Mouse (Mus musculus): ENCODE data around the gene Nemp2. TPM values are rescaled to one million over a fixed set of nuclear protein-coding genes. Genes with fewer than 3 reads are reported as not detected.
"Not testable (repeated sequence)": the region's sequence is repeated elsewhere in the genome, so short reads cannot be mapped to it uniquely, and the experiment has no call there.

The Nemp2 gene
- polyA plus RNA-seq, 1 experiment from 2014 or later, result 8.5 TPM

- no peaks in the 10 kb centered on the region for H3K9me3 ChIP-seq
- 93% methylated on average over 7 of the region's 7 CpGs for WGBS
- H3K36me3 ChIP-seq, result peaks cover 10% of the 10 kb centered on the region
- no peak overlapping the region for H3K27ac ChIP-seq (replicated peaks)
- no peak for ATAC-seq (replicated peaks)
- no peak overlapping the region for H3K4me3 ChIP-seq
- no peaks in the 10 kb centered on the region for H3K4me1 ChIP-seq
- H3K27me3 ChIP-seq, result no peaks in the 10 kb centered on the region
- no peak overlapping the region for H3K9ac ChIP-seq (replicated peaks)
- no peak overlapping the region for H3K4me2 ChIP-seq (replicated peaks)
These were observed 27.7 kb downstream of the Nemp2 start for GRCm38 (mm10) chr1:52658160-52658559.

- WGBS, result 89% methylated on average over 2 of the region's 2 CpGs
- Histone ChIP-seq H3K27me3 (no peaks in the 10 kb centered on the region), H3K4me1 (no peaks in the 10 kb centered on the region), H3K9me3 (no peaks in the 10 kb centered on the region), H3K27ac (replicated peaks) (no peak overlapping the region), H3K4me3 (no peak overlapping the region), H3K4me2 (replicated peaks) (no peak overlapping the region), H3K9ac (replicated peaks) (no peak overlapping the region), H3K36me3 (peaks cover 10% of the 10 kb centered on the region)
- no peak for ATAC-seq (replicated peaks)
These were observed 29.8 kb downstream of the Nemp2 start for GRCm38 (mm10) chr1:52660278-52660677.

- no peaks in the 10 kb centered on the region for H3K9me3 ChIP-seq
- WGBS, result 84% methylated on average over 12 of the region's 12 CpGs
- no peak overlapping the region for H3K9ac ChIP-seq (replicated peaks)
- no peak overlapping the region for H3K4me2 ChIP-seq (replicated peaks)
- no peak overlapping the region for H3K27ac ChIP-seq (replicated peaks)
- no peak overlapping the region for H3K4me3 ChIP-seq
- H3K27me3 ChIP-seq, result no peaks in the 10 kb centered on the region
- peaks cover 10% of the 10 kb centered on the region for H3K36me3 ChIP-seq
- ATAC-seq (replicated peaks), result no peak
- H3K4me1 ChIP-seq, result no peaks in the 10 kb centered on the region
These were observed 30.3 kb downstream of the Nemp2 start for GRCm38 (mm10) chr1:52660765-52661164.

GRCm38 (mm10) chr1:52663228-52663627 lies 32.7 kb downstream of the Nemp2 start:
- H3K9me3 ChIP-seq, result no peaks in the 10 kb centered on the region
- H3K4me3 ChIP-seq, result no peak overlapping the region
- no peaks in the 10 kb centered on the region for H3K27me3 ChIP-seq
- H3K9ac ChIP-seq (replicated peaks), result no peak overlapping the region
- H3K27ac ChIP-seq (replicated peaks), result 0 out of 2 replicates have a peak overlapping the region, but pooled peaks have one; percentile 37
- H3K36me3 ChIP-seq, result peaks cover 10% of the 10 kb centered on the region
- ATAC-seq (replicated peaks), result peak; percentile 66
- H3K4me2 ChIP-seq (replicated peaks), result no peak overlapping the region
- WGBS, result 80% methylated on average over 7 of the region's 7 CpGs
- no peaks in the 10 kb centered on the region for H3K4me1 ChIP-seq

- WGBS, result 21% methylated on average over 7 of the region's 7 CpGs
- Histone ChIP-seq H3K9me3 (no peaks in the 10 kb centered on the region), H3K4me3 (no peak overlapping the region), H3K4me1 (no peaks in the 10 kb centered on the region), H3K36me3 (no peaks in the 10 kb centered on the region), H3K27ac (replicated peaks) (no peak overlapping the region), H3K9ac (replicated peaks) (no peak overlapping the region), H3K27me3 (no peaks in the 10 kb centered on the region), H3K4me2 (replicated peaks) (no peak overlapping the region)
- peak; percentile 23; the same call in 1 of the 2 replicates for ATAC-seq (replicated peaks)
These were observed 38.3 kb downstream of the Nemp2 start for GRCm38 (mm10) chr1:52668743-52669323.

GRCm38 (mm10) chr1:52669931-52670330 lies 39.4 kb downstream of the Nemp2 start:
- no peak overlapping the region for H3K27ac ChIP-seq (replicated peaks)
- H3K27me3 ChIP-seq, result no peaks in the 10 kb centered on the region
- H3K36me3 ChIP-seq, result no peaks in the 10 kb centered on the region
- 72% methylated on average over 1 of the region's 1 CpGs for WGBS
- peak; percentile 53; the same call in 1 of the 2 replicates for ATAC-seq (replicated peaks)
- H3K9ac ChIP-seq (replicated peaks), result no peak overlapping the region
- no peaks in the 10 kb centered on the region for H3K9me3 ChIP-seq
- H3K4me1 ChIP-seq, result no peaks in the 10 kb centered on the region
- H3K4me2 ChIP-seq (replicated peaks), result no peak overlapping the region
- H3K4me3 ChIP-seq, result no peak overlapping the region

- H3K4me1 ChIP-seq, result 0 out of 2 replicates have a peak, but pooled peaks cover 6% of the 10 kb centered on the region
- no peak overlapping the region for H3K27ac ChIP-seq (replicated peaks)
- no peak overlapping the region for H3K4me2 ChIP-seq (replicated peaks)
- no peaks in the 10 kb centered on the region for H3K9me3 ChIP-seq
- ATAC-seq (replicated peaks), result no peak
- no peaks in the 10 kb centered on the region for H3K27me3 ChIP-seq
- H3K9ac ChIP-seq (replicated peaks), result no peak overlapping the region
- no peaks in the 10 kb centered on the region for H3K36me3 ChIP-seq
- H3K4me3 ChIP-seq, result no peak overlapping the region
- WGBS, result 70% methylated on average over 7 of the region's 7 CpGs
These were observed 45.4 kb downstream of the Nemp2 start for GRCm38 (mm10) chr1:52675561-52676551.

- no peak for ATAC-seq (replicated peaks)
- WGBS, result 48% methylated on average over 3 of the region's 3 CpGs
- no peaks in the 10 kb centered on the region for H3K9me3 ChIP-seq
These were observed 46.1 kb downstream of the Nemp2 start for GRCm38 (mm10) chr1:52676621-52677020.

GRCm38 (mm10) chr1:52683550-52683949 lies 53.0 kb downstream of the Nemp2 start:
- Histone ChIP-seq H3K9me3 (no peaks in the 10 kb centered on the region), H3K9ac (replicated peaks) (no peak overlapping the region), H3K4me1 (no peaks in the 10 kb centered on the region), H3K4me3 (no peak overlapping the region), H3K4me2 (replicated peaks) (no peak overlapping the region), H3K27me3 (no peaks in the 10 kb centered on the region), H3K36me3 (no peaks in the 10 kb centered on the region), H3K27ac (replicated peaks) (no peak overlapping the region)
- ATAC-seq (replicated peaks), result no peak
- 62% methylated on average over 4 of the region's 4 CpGs for whole genome bisulfite sequencing

More at GRCm38 (mm10) chr1:52676621-52677020, 46.1 kb downstream of the Nemp2 start:
- no peaks in the 10 kb centered on the region for H3K27me3 ChIP-seq
- H3K27ac ChIP-seq (replicated peaks), result no peak overlapping the region
- no peak overlapping the region for H3K4me3 ChIP-seq
- no peak overlapping the region for H3K4me2 ChIP-seq (replicated peaks)
- H3K36me3 ChIP-seq, result no peaks in the 10 kb centered on the region
- no peak overlapping the region for H3K9ac ChIP-seq (replicated peaks)
- H3K4me1 ChIP-seq, result 0 out of 2 replicates have a peak, but pooled peaks cover 6% of the 10 kb centered on the region

GRCm38 (mm10) chr1:52687636-52688035 lies 57.1 kb downstream of the Nemp2 start:
- Histone ChIP-seq H3K4me2 (replicated peaks) (no peak overlapping the region), H3K9ac (replicated peaks) (no peak overlapping the region), H3K4me3 (no peak overlapping the region), H3K36me3 (no peaks in the 10 kb centered on the region), H3K27ac (replicated peaks) (no peak overlapping the region), H3K4me1 (no peaks in the 10 kb centered on the region), H3K9me3 (no peaks in the 10 kb centered on the region), H3K27me3 (no peaks in the 10 kb centered on the region)
- WGBS, result 85% methylated on average over 8 of the region's 8 CpGs
- no peak for ATAC-seq (replicated peaks)

- not testable (repeated sequence) for H3K9me3 ChIP-seq; H3K4me2 ChIP-seq (replicated peaks); ATAC-seq (replicated peaks); H3K27me3 ChIP-seq; H3K4me1 ChIP-seq; H3K36me3 ChIP-seq; H3K27ac ChIP-seq (replicated peaks); H3K4me3 ChIP-seq; H3K9ac ChIP-seq (replicated peaks)
- 92% methylated on average over 13 of the region's 13 CpGs for WGBS
These were observed 64.0 kb downstream of the Nemp2 start for GRCm38 (mm10) chr1:52694456-52694855.

Data from forebrain, embryonic 15.5 days (tissue).